Mouse (Mus musculus) inflammation-experienced regulatory T-cells, adult 6 months (primary cell): ENCODE results near the gene Poc1b. TPM values are rescaled to one million over a fixed set of nuclear protein-coding genes. Genes with fewer than 3 reads are reported as not detected.
"Not testable (repeated sequence)": the region's sequence is repeated elsewhere in the genome, so short reads cannot be mapped to it uniquely, and the experiment has no call there.

Source experiments
- ATAC-seq: one replicate; pipeline ENCODE4 v1.8.0; 2017
- polyA plus RNA-seq, 3 experiments: library from polyadenylated mRNA; unstranded; fragments of 100-300 nt; shearing (Covaris generic); gene quantifications; one replicate each; pipeline ENCODE4 v1.2.1; 2017

Gene Poc1b
- polyA plus RNA-seq, 3 experiments from 2014 or later: 6.8 to 10.9 (median 7.9) TPM

GRCm38 (mm10) chr10:99196556-99196955 is 89.7 kb downstream of the Poc1b start:
- ATAC-seq: no peak

DNA sequence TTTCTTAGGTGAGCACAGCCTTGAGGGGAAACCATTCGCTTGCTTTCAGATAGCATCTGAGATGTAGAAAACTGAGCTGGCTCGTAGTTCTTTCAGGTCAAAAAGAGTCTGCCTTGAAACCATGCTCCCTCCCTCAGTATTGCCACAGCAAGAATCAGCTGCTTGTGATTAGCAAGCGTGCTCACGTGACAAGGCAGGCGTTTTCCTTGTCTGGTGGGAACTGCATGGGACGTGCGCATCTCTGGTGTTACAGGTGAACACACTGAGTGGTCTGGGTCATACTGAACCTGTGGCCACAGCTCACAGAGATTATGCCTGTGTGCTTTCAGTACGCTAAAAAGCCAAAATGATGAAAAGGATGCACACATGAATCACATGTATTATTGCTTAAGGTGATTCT is 90.3 kb downstream of the Poc1b start:
- no peak for ATAC-seq

DNA sequence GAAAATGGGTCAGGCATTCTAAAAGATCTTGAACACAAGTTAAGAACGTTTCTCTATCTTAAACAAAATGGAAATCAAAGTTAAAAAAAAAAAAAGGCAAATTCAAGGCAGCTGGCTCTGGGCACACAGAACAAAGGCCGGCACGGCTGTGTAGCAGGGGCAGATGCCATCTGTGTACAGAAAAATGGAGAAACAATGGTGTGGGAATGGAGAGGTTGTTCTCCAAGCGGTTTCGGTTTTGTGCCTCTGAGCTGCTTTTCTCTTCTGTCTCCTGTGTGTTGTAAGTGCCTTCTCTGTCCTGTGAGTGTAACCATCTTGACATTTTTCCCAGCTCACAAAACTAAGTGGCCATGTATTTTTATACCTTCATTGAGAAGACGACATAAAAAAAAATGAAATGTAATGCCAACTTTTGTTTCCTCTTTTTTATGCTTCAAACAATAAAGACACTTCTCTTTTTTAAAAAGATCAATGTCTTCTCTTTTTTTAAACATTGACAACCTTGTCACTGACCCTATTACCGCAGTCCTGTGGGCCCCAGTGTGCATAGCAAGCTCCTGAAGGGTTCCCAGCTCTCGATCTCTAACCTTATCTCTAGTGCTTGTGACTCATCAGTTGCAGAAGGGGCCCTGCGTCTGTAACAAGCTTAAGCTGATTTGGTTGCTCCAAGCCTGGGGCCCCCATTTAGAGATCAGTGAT is 90.9 kb downstream of the Poc1b start:
- ATAC-seq: no peak

- ATAC-seq: no peak
Observed at GRCm38 (mm10) chr10:99198946-99199345, 92.1 kb downstream of the Poc1b start.

DNA sequence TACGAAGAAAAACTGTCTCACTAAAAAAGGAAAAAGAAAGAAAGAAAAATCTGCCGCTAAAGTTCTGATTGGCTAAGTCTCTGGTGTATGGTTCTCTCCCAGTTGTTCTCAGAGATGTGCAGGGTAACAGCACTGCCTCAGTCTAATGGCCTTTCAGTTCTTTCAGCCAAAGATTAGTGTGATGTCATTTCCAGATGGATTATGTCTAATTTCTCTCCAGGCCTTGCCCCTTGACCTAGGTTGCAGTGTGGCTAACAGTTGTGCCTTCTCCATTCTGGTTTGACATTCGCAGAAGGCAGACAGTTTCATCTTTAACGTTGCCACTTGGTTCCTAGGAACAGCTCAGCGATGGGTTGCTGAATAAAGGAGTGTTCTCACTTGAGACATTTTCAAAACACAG is 94.1 kb downstream of the Poc1b start:
- no peak for ATAC-seq

- no peak for ATAC-seq
Observed at GRCm38 (mm10) chr10:99201786-99202185, 95.0 kb downstream of the Poc1b start.

DNA sequence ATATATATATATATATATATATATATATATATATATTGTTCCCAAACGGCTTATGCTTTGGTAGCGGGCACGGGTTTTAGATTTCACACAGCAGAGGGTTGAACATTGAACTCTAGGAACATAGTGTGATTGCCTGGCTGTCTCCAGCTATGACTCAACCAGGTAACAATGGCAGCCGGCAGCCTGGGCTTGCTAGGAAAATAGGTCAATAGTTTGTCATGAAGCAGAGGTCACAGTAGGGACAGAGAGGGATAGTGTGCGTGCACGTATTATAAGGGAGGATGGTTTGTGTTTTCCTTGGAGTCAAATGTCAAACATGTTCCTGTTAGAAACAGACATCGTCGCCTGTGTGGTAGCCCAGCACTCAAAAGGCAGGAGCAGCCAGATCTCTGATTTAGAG is 95.5 kb downstream of the Poc1b start:
- no peak for ATAC-seq

GRCm38 (mm10) chr10:99203163-99203562 is 96.3 kb downstream of the Poc1b start:
- ATAC-seq: no peak

GRCm38 (mm10) chr10:99203577-99204487 is 97.0 kb downstream of the Poc1b start:
- no peak for ATAC-seq

DNA sequence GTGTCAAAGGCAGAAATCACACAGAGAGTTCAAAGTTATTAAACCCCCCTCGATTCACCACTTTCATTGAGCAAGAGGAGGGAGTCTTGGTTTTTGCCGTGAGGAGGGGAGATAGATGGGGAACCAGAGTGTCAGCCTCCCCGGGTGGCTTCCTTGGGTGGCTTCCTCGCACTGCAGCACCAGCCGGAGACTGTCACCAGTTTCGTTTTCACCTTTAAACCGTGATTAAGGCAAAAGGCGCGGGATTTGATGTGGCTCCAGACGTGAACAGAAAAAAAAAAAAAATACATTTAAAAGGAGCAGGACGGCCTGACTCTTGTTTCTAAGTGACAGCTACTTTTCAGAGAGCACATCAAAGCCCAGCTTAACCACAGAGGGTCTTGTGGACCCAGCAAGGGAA is 97.7 kb downstream of the Poc1b start:
- ATAC-seq: peak; percentile 98

GRCm38 (mm10) chr10:99207121-99207520 is 100.3 kb downstream of the Poc1b start:
- ATAC-seq: no peak

GRCm38 (mm10) chr10:99209146-99209800 is 102.4 kb downstream of the Poc1b start:
- no peak for ATAC-seq

DNA sequence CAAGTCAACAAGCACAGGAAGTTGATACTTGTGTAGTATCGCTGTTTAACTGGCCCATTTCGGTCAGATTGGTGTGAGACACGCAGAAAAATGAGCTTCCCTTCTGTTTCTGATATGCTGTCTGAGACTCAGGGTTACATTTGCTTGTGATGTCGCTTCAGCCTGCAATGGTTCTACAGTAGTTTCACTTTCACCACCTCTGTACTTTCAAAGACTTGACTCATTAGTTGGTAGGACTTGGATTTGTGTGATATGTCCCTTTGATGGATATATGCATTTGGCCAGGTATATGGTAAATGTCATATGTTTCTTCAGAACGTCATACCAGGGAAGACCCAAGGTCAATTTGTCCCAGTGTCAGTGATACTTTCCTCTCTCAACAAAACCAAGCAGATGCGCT is 104.2 kb downstream of the Poc1b start:
- peak; percentile 78 for ATAC-seq

- ATAC-seq: peak; percentile 76
Observed at GRCm38 (mm10) chr10:99211503-99212265, 104.8 kb downstream of the Poc1b start.

GRCm38 (mm10) chr10:99214421-99215299 is 107.8 kb downstream of the Poc1b start:
- ATAC-seq: no peak

DNA sequence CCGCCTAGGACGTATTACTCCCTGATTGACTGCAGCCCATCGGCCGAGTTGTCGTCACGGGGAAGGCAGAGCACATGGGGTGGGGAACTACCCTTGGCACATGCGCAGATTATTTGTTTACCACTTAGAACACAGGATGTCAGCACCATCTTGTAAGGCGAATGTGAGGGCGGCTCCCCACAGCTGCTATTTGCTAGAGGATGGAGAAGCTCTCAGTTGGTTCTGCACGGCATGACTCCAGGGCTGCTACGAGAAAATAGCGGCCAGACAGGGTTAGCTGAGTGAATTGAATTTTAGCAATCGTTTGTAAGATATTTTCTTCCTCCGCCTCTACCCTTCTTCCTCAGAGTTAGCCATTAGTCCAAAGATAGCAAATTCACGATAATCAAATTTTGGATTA is 109.7 kb downstream of the Poc1b start:
- not testable (repeated sequence) for ATAC-seq

- peak; percentile 95 for ATAC-seq
Observed at GRCm38 (mm10) chr10:99221540-99221939, 114.7 kb downstream of the Poc1b start.

GRCm38 (mm10) chr10:99222726-99223125 is 115.9 kb downstream of the Poc1b start:
- ATAC-seq: no peak

GRCm38 (mm10) chr10:99224218-99224617 is 117.4 kb downstream of the Poc1b start:
- ATAC-seq: no peak

GRCm38 (mm10) chr10:99226782-99227181 is 119.9 kb downstream of the Poc1b start:
- no peak for ATAC-seq
